Mouse (Mus musculus): ENCODE results near the gene Ak8. TPM values are rescaled to one million over a fixed set of nuclear protein-coding genes. Genes with fewer than 3 reads are reported as not detected.

Gene Ak8
- polyA plus RNA-seq, 1 experiment from 2014 or later: 2.2 TPM

- H3K27me3 ChIP-seq (replicated peaks; ENCODE audit: control insufficient read depth, insufficient read depth, low read length): peaks cover 15% of the 10 kb centered on the region
- DNase-seq (ENCODE audit: low spot score) (no peak), ATAC-seq (no peak)
- H3K9me3 ChIP-seq (replicated peaks; ENCODE audit: control insufficient read depth, low read length): no peaks in the 10 kb centered on the region
- no peaks in the 10 kb centered on the region for H3K36me3 ChIP-seq (ENCODE audit: control insufficient read depth, insufficient read depth, low read length)
- no peak overlapping the region for H3K4me2 ChIP-seq (ENCODE audit: low read length)
- H3K4me1 ChIP-seq (ENCODE audit: control insufficient read depth, insufficient read depth, low read length): peaks cover 24% of the 10 kb centered on the region
- H3K4me3 ChIP-seq (ENCODE audit: low read depth, low read length): no peak overlapping the region
- H3K27ac ChIP-seq (ENCODE audit: low read depth, low read length): no peak overlapping the region
- H3K9ac ChIP-seq (ENCODE audit: low read length): no peak overlapping the region
- 70% methylated on average over 5 of the region's 5 CpGs for WGBS
These were observed 94.7 kb downstream of the Ak8 start for GRCm38 (mm10) chr2:28794623-28795022.

GRCm38 (mm10) chr2:28796298-28796697 is 96.3 kb downstream of the Ak8 start:
- Histone ChIP-seq H3K27ac (ENCODE audit: low read depth, low read length) (no peak overlapping the region; the same call in 1 of the 2 replicates), H3K4me3 (ENCODE audit: low read depth, low read length) (no peak overlapping the region), H3K4me2 (ENCODE audit: low read length) (no peak overlapping the region), H3K9ac (ENCODE audit: low read length) (no peak overlapping the region), H3K36me3 (ENCODE audit: control insufficient read depth, insufficient read depth, low read length) (no peaks in the 10 kb centered on the region), H3K9me3 (replicated peaks; ENCODE audit: control insufficient read depth, low read length) (no peaks in the 10 kb centered on the region), H3K27me3 (replicated peaks; ENCODE audit: control insufficient read depth, insufficient read depth, low read length) (peaks cover 21% of the 10 kb centered on the region), H3K4me1 (ENCODE audit: control insufficient read depth, insufficient read depth, low read length) (peaks cover 24% of the 10 kb centered on the region)
- ATAC-seq: no peak
- no peak for DNase-seq (ENCODE audit: low spot score)
- 66% methylated on average over 8 of the region's 8 CpGs for WGBS

GRCm38 (mm10) chr2:28797490-28798106 is 97.6 kb downstream of the Ak8 start:
- 4% methylated on average over 18 of the region's 18 CpGs for WGBS
- DNase-seq (ENCODE audit: low spot score) (peak; percentile 96), ATAC-seq (peak; percentile 90)
- Histone ChIP-seq H3K27me3 (replicated peaks; ENCODE audit: control insufficient read depth, insufficient read depth, low read length) (peaks cover 15% of the 10 kb centered on the region), H3K9me3 (replicated peaks; ENCODE audit: control insufficient read depth, low read length) (no peaks in the 10 kb centered on the region), H3K4me2 (ENCODE audit: low read length) (peak overlapping the region; percentile 32), H3K4me3 (ENCODE audit: low read depth, low read length) (no peak overlapping the region), H3K36me3 (ENCODE audit: control insufficient read depth, insufficient read depth, low read length) (no peaks in the 10 kb centered on the region), H3K4me1 (ENCODE audit: control insufficient read depth, insufficient read depth, low read length) (peaks cover 24% of the 10 kb centered on the region), H3K27ac (ENCODE audit: low read depth, low read length) (peak overlapping the region; percentile 63; the same call in 1 of the 2 replicates), H3K9ac (ENCODE audit: low read length) (no peak overlapping the region)

GRCm38 (mm10) chr2:28798390-28798789 is 98.4 kb downstream of the Ak8 start:
- no peaks in the 10 kb centered on the region for H3K9me3 ChIP-seq (replicated peaks; ENCODE audit: control insufficient read depth, low read length)
- peak overlapping the region; percentile 32; the same call in 1 of the 2 replicates for H3K4me2 ChIP-seq (ENCODE audit: low read length)
- H3K4me3 ChIP-seq (ENCODE audit: low read depth, low read length): no peak overlapping the region
- 0 out of 2 replicates have a peak, but pooled peaks have one; percentile 27 for ATAC-seq
- no peaks in the 10 kb centered on the region for H3K36me3 ChIP-seq (ENCODE audit: control insufficient read depth, insufficient read depth, low read length)
- peak overlapping the region; percentile 29; the same call in 1 of the 2 replicates for H3K27ac ChIP-seq (ENCODE audit: low read depth, low read length)
- H3K9ac ChIP-seq (ENCODE audit: low read length): no peak overlapping the region
- 4% methylated on average over 3 of the region's 3 CpGs for WGBS
- peaks cover 15% of the 10 kb centered on the region for H3K27me3 ChIP-seq (replicated peaks; ENCODE audit: control insufficient read depth, insufficient read depth, low read length)
- H3K4me1 ChIP-seq (ENCODE audit: control insufficient read depth, insufficient read depth, low read length): peaks cover 21% of the 10 kb centered on the region
- peak; percentile 81 for DNase-seq (ENCODE audit: low spot score)

GRCm38 (mm10) chr2:28799575-28799974 is 99.6 kb downstream of the Ak8 start:
- H3K4me1 ChIP-seq (ENCODE audit: control insufficient read depth, insufficient read depth, low read length): peaks cover 21% of the 10 kb centered on the region
- no peaks in the 10 kb centered on the region for H3K36me3 ChIP-seq (ENCODE audit: control insufficient read depth, insufficient read depth, low read length)
- no peak overlapping the region for H3K4me2 ChIP-seq (ENCODE audit: low read length)
- DNase-seq (ENCODE audit: low spot score): no peak
- H3K27ac ChIP-seq (ENCODE audit: low read depth, low read length): no peak overlapping the region
- ATAC-seq: no peak
- no peak overlapping the region for H3K9ac ChIP-seq (ENCODE audit: low read length)
- H3K9me3 ChIP-seq (replicated peaks; ENCODE audit: control insufficient read depth, low read length): no peaks in the 10 kb centered on the region
- no peak overlapping the region for H3K4me3 ChIP-seq (ENCODE audit: low read depth, low read length)
- WGBS: 92% methylated on average over 2 of the region's 2 CpGs
- H3K27me3 ChIP-seq (replicated peaks; ENCODE audit: control insufficient read depth, insufficient read depth, low read length): peaks cover 12% of the 10 kb centered on the region

GRCm38 (mm10) chr2:28803406-28803805 is 103.4 kb downstream of the Ak8 start:
- Histone ChIP-seq H3K4me3 (ENCODE audit: low read depth, low read length) (no peak overlapping the region), H3K9ac (ENCODE audit: low read length) (no peak overlapping the region), H3K27me3 (replicated peaks; ENCODE audit: control insufficient read depth, insufficient read depth, low read length) (peaks cover 8% of the 10 kb centered on the region), H3K9me3 (replicated peaks; ENCODE audit: control insufficient read depth, low read length) (no peaks in the 10 kb centered on the region), H3K4me1 (ENCODE audit: control insufficient read depth, insufficient read depth, low read length) (no peaks in the 10 kb centered on the region; the same call in 1 of the 2 replicates), H3K4me2 (ENCODE audit: low read length) (no peak overlapping the region), H3K36me3 (ENCODE audit: control insufficient read depth, insufficient read depth, low read length) (no peaks in the 10 kb centered on the region), H3K27ac (ENCODE audit: low read depth, low read length) (no peak overlapping the region)
- no peak for DNase-seq (ENCODE audit: low spot score)
- WGBS: 92% methylated on average over 7 of the region's 7 CpGs
- no peak for ATAC-seq

GRCm38 (mm10) chr2:28808841-28809240 is 108.9 kb downstream of the Ak8 start:
- Histone ChIP-seq H3K9me3 (replicated peaks; ENCODE audit: control insufficient read depth, low read length) (no peaks in the 10 kb centered on the region), H3K4me2 (ENCODE audit: low read length) (no peak overlapping the region), H3K4me3 (ENCODE audit: low read depth, low read length) (no peak overlapping the region), H3K9ac (ENCODE audit: low read length) (no peak overlapping the region), H3K4me1 (ENCODE audit: control insufficient read depth, insufficient read depth, low read length) (no peaks in the 10 kb centered on the region), H3K36me3 (ENCODE audit: control insufficient read depth, insufficient read depth, low read length) (no peaks in the 10 kb centered on the region), H3K27ac (ENCODE audit: low read depth, low read length) (no peak overlapping the region), H3K27me3 (replicated peaks; ENCODE audit: control insufficient read depth, insufficient read depth, low read length) (no peaks in the 10 kb centered on the region; the same call in 1 of the 2 replicates)
- DNase-seq (ENCODE audit: low spot score) (no peak), ATAC-seq (no peak)
- WGBS: 84% methylated on average over 6 of the region's 6 CpGs

GRCm38 (mm10) chr2:28810260-28811013 is 110.5 kb downstream of the Ak8 start:
- Histone ChIP-seq H3K9me3 (replicated peaks; ENCODE audit: control insufficient read depth, low read length) (no peaks in the 10 kb centered on the region), H3K36me3 (ENCODE audit: control insufficient read depth, insufficient read depth, low read length) (no peaks in the 10 kb centered on the region), H3K27me3 (replicated peaks; ENCODE audit: control insufficient read depth, insufficient read depth, low read length) (no peaks in the 10 kb centered on the region; the same call in 1 of the 2 replicates), H3K9ac (ENCODE audit: low read length) (no peak overlapping the region), H3K27ac (ENCODE audit: low read depth, low read length) (no peak overlapping the region), H3K4me1 (ENCODE audit: control insufficient read depth, insufficient read depth, low read length) (no peaks in the 10 kb centered on the region), H3K4me3 (ENCODE audit: low read depth, low read length) (no peak overlapping the region), H3K4me2 (ENCODE audit: low read length) (no peak overlapping the region)
- peak; percentile 11 for DNase-seq (ENCODE audit: low spot score)
- ATAC-seq: no peak
- WGBS: 24% methylated on average over 5 of the region's 5 CpGs

- Histone ChIP-seq H3K27me3 (replicated peaks; ENCODE audit: control insufficient read depth, insufficient read depth, low read length) (no peaks in the 10 kb centered on the region), H3K9me3 (replicated peaks; ENCODE audit: control insufficient read depth, low read length) (no peaks in the 10 kb centered on the region), H3K9ac (ENCODE audit: low read length) (no peak overlapping the region), H3K4me1 (ENCODE audit: control insufficient read depth, insufficient read depth, low read length) (no peaks in the 10 kb centered on the region), H3K4me2 (ENCODE audit: low read length) (no peak overlapping the region), H3K36me3 (ENCODE audit: control insufficient read depth, insufficient read depth, low read length) (peaks cover 8% of the 10 kb centered on the region; the same call in 1 of the 2 replicates), H3K4me3 (ENCODE audit: low read depth, low read length) (no peak overlapping the region), H3K27ac (ENCODE audit: low read depth, low read length) (no peak overlapping the region)
- ATAC-seq (no peak), DNase-seq (ENCODE audit: low spot score) (no peak)
- WGBS: 84% methylated on average over 4 of the region's 4 CpGs
These were observed 118.9 kb downstream of the Ak8 start for GRCm38 (mm10) chr2:28818866-28819265.
